Mouse (Mus musculus) neural tube, embryonic 11.5 days (tissue): Measurements from ENCODE around the gene Cnot2. TPM values are rescaled to one million over a fixed set of nuclear protein-coding genes. Genes with fewer than 3 reads are reported as not detected.
"Not testable (repeated sequence)": the region's sequence is repeated elsewhere in the genome, so short reads cannot be mapped to it uniquely, and the experiment has no call there.

Experiments
- ATAC-seq: fragments of 200-750 bp; cut with Nextera tagmentation; 2 replicates; pipeline ENCODE4 v1.8.0; 2017; ENCODE audit warnings: moderate number of reproducible peaks, mild to moderate bottlenecking, moderate TSS enrichment, moderate library complexity; ENCODE audit not compliant: insufficient read depth, low FRiP score, low TSS enrichment
- DNase-seq: peaks from one replicate; pipeline ENCODE4 v3.0.0-alpha.2; 2015; ENCODE audit warnings: low spot score
- H3K27ac ChIP-seq: fragments of 300-500 bp; sonication (generic); 2 replicates; pipeline ENCODE4 v1.5.1; 2014; ENCODE audit warnings: low read depth, mild to moderate bottlenecking, low read length
- H3K27me3 ChIP-seq: fragments of 300-500 bp; sonication (generic); 2 replicates; pipeline ENCODE4 v1.6.1; 2014; ENCODE audit warnings: mild to moderate bottlenecking, low read length, mixed read lengths; ENCODE audit not compliant: control insufficient read depth, insufficient read depth
- H3K36me3 ChIP-seq: fragments of 300-500 bp; sonication (generic); 2 replicates; pipeline ENCODE4 v1.6.1; 2014; ENCODE audit warnings: mild to moderate bottlenecking, low read length, moderate library complexity, mixed read lengths; ENCODE audit not compliant: control insufficient read depth, insufficient read depth
- H3K4me1 ChIP-seq: fragments of 300-500 bp; sonication (generic); 2 replicates; pipeline ENCODE4 v1.6.1; 2014; ENCODE audit warnings: low read length, mixed read lengths; ENCODE audit not compliant: control insufficient read depth, insufficient read depth
- H3K4me2 ChIP-seq: fragments of 300-500 bp; sonication (generic); 2 replicates; pipeline ENCODE4 v1.6.1; 2014; ENCODE audit warnings: low read depth, mild to moderate bottlenecking, moderate library complexity
- H3K4me3 ChIP-seq: fragments of 300-500 bp; sonication (generic); 2 replicates; pipeline ENCODE4 v1.5.1; 2014; ENCODE audit warnings: low read depth, low read length
- H3K9ac ChIP-seq: fragments of 300-500 bp; sonication (generic); 2 replicates; pipeline ENCODE4 v1.6.1; 2014; ENCODE audit warnings: mild to moderate bottlenecking, low read length
- H3K9me3 ChIP-seq: fragments of 300-500 bp; sonication (generic); 2 replicates; pipeline ENCODE4 v1.6.1; 2016; ENCODE audit warnings: low read length; ENCODE audit not compliant: control insufficient read depth
- WGBS: fragments of 180-500 bp; shearing (Covaris S2); extraction: QIAGEN DNeasy Blood & Tissue Kit; methylation state at CpG from one replicate; pipeline ENCODE4 v1.1.7; 2014; 5-methylcytosine and 5-hydroxymethylcytosine counted together
- polyA plus RNA-seq: library from polyadenylated mRNA; unstranded; fragments of >200 nt; fragmentation: Nextera tagmentation; extraction: Ambion mirVana; gene quantifications from 2 replicates; pipeline ENCODE4 v1.2.1, GENCODE M21; 2014

Cnot2 gene
- polyA plus RNA-seq, 1 experiment from 2014 or later, result 141 TPM

DNA sequence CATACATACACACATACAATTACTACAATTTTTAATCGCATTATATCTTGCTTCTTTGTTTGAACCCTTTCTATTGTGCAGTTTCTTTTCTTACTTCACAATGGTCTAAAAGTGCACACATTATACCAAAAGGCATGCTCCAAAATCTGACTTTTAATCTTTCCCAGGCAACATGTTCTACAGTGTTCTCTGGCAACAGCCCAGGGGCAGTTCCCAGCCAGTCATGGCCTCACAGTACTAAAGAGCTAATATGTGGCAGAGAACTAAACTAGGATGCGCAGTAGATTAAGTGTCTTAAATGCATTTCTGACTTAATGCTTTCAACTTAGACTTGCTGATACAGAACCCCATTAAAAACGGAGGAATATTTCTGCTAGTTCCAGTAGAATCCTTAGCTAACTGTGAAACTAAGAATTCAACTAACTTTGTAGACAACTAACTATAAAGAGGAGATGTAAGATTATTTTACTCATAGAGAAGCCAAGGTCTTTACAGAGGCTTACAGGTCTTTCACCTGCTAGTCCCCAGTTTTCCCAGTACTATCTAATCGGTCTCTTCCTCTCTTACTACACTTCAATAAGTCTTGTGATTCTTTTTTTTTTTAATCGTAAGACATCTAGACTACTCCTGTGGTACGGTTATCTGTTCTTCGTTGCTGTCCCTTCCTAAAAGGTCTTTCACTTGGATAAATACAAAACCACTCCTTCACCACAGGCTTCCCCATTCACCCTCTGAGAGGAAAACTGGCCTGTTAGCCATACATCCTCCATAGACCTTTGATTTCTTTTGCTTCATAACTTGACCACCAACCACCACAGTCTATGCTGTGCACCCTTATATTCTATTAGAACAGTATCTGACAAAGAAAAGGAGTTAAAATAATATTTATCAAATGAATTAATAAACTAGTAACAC, 13.6 kb downstream of the Cnot2 start:
- Histone ChIP-seq H3K27ac (no peak overlapping the region), H3K36me3 (no peaks in the 10 kb centered on the region), H3K4me3 (no peak overlapping the region), H3K9ac (no peak overlapping the region), H3K4me1 (no peaks in the 10 kb centered on the region), H3K27me3 (no peaks in the 10 kb centered on the region), H3K4me2 (no peak overlapping the region), H3K9me3 (no peaks in the 10 kb centered on the region)
- 88% methylated on average over 7 of the region's 7 CpGs for WGBS
- DNase-seq (no peak), ATAC-seq (no peak)

GRCm38 (mm10) chr10:116566492-116566891, 14.8 kb downstream of the Cnot2 start:
- H3K4me3 ChIP-seq, H3K9ac ChIP-seq, DNase-seq, H3K9me3 ChIP-seq, H3K4me2 ChIP-seq, H3K36me3 ChIP-seq, ATAC-seq, H3K27ac ChIP-seq, H3K27me3 ChIP-seq, H3K4me1 ChIP-seq: not testable (repeated sequence)
- WGBS, result 92% methylated on average over 4 of the region's 4 CpGs

- no peak overlapping the region for H3K9ac ChIP-seq
- H3K4me1 ChIP-seq, result no peaks in the 10 kb centered on the region
- no peaks in the 10 kb centered on the region for H3K27me3 ChIP-seq
- H3K4me2 ChIP-seq, result no peak overlapping the region
- H3K4me3 ChIP-seq, result no peak overlapping the region
- DNase-seq, result no peak
- no peak overlapping the region for H3K27ac ChIP-seq
- no peaks in the 10 kb centered on the region for H3K9me3 ChIP-seq
- ATAC-seq, result no peak
- H3K36me3 ChIP-seq, result no peaks in the 10 kb centered on the region
- WGBS, result 93% methylated on average over 14 of the region's 14 CpGs
Measured at GRCm38 (mm10) chr10:116564828-116565602, 16.3 kb downstream of the Cnot2 start.

DNA sequence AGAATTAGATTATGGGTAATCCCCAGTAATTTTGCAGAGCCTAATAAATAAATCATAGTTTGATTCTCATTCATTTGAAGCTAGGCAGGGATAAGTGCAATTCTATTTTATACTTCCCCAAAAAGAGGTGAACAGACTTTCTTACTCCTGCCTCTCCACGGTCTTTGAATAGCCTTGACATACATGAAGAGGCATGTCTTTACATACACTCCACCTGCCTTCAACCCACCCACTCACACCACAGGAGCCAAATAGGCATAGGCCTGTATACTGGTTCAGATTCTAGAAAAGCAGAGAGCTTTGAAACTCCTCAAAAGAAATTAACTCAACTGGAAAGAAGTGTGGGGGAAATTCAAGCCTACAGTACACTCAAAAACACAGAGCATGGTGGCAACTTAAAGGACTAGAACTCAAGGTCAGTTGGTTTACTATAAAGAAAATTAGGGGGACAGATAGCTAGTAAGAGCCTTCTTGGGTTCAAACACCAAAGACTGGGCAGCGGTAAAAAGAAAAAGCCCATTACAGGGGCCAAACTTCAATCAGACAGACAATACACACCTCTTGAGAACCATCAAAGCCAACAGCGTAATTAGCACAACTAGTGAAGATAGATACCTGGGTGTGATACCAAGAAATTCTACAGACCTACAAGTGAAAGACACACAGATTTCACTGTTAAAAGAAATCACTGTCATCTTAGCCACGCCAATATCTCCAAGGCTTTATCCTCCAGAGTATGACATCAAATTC, 18.4 kb downstream of the Cnot2 start:
- Histone ChIP-seq H3K27me3 (no peaks in the 10 kb centered on the region), H3K4me1 (no peaks in the 10 kb centered on the region), H3K36me3 (no peaks in the 10 kb centered on the region), H3K27ac (no peak overlapping the region), H3K9ac (no peak overlapping the region), H3K4me2 (no peak overlapping the region), H3K4me3 (no peak overlapping the region), H3K9me3 (no peaks in the 10 kb centered on the region)
- DNase-seq, result no peak
- ATAC-seq, result no peak
- 75% methylated on average over 4 of the region's 4 CpGs for WGBS

DNA sequence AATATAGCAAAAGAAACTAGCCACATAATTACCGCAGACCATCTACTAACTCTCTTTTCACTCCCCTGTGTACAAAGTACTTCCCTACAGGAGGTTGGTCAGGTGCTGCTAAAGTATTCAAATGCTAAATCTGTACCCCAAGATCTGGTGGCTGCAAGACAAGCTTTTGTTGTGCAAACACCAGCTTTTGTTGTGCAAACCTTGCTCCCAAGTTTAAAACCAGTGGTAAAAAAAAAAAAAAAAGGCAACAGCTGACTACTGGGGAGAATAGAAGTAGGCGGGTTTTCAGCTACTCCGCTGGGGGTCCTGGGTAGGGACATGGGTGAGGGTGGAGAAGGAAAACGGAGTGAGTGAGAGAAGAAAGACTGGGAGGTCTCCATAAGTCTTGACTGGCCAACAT, 19.1 kb downstream of the Cnot2 start:
- no peaks in the 10 kb centered on the region for H3K4me1 ChIP-seq
- H3K36me3 ChIP-seq, result no peaks in the 10 kb centered on the region
- no peaks in the 10 kb centered on the region for H3K27me3 ChIP-seq
- no peak for DNase-seq
- H3K27ac ChIP-seq, result no peak overlapping the region
- no peak for ATAC-seq
- no peak overlapping the region for H3K4me3 ChIP-seq
- no peak overlapping the region for H3K9ac ChIP-seq
- WGBS, result 34% methylated on average over 4 of the region's 4 CpGs
- no peak overlapping the region for H3K4me2 ChIP-seq
- no peaks in the 10 kb centered on the region for H3K9me3 ChIP-seq

DNA sequence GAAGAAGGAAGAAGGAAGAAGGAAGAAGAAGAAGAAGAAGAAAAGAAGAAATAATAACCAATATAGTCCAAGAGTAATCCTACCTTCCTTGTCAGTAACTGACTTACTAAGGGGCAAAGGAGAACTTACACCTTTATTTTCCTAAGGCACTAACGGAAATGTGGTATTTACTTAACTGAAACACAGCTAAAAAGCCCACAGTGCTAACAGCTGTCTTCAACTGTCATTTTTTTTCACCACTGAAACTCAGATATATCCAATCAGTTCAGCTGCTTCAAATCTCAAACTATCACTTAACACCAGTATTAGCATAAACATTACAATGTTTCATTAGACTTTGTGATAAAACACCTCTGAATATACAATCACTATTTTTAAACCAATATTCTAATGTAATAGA, 22.1 kb downstream of the Cnot2 start:
- H3K9ac ChIP-seq, result no peak overlapping the region
- 0 out of 2 replicates have a peak, but pooled peaks cover 2% of the 10 kb centered on the region for H3K9me3 ChIP-seq
- WGBS, result 83% methylated on average over 1 of the region's 1 CpGs
- H3K4me3 ChIP-seq, result no peak overlapping the region
- H3K36me3 ChIP-seq, result no peaks in the 10 kb centered on the region
- DNase-seq (no peak), ATAC-seq (no peak)
- no peak overlapping the region for H3K4me2 ChIP-seq
- no peaks in the 10 kb centered on the region for H3K4me1 ChIP-seq
- no peak overlapping the region for H3K27ac ChIP-seq
- no peaks in the 10 kb centered on the region for H3K27me3 ChIP-seq

GRCm38 (mm10) chr10:116557166-116557565, 24.1 kb downstream of the Cnot2 start:
- Histone ChIP-seq H3K4me1 (no peaks in the 10 kb centered on the region), H3K4me2 (no peak overlapping the region), H3K27ac (no peak overlapping the region), H3K9me3 (0 out of 2 replicates have a peak, but pooled peaks cover 2% of the 10 kb centered on the region), H3K36me3 (no peaks in the 10 kb centered on the region), H3K27me3 (no peaks in the 10 kb centered on the region), H3K4me3 (no peak overlapping the region), H3K9ac (no peak overlapping the region)
- WGBS, result 95% methylated on average over 1 of the region's 1 CpGs
- DNase-seq (no peak), ATAC-seq (no peak)

- Histone ChIP-seq H3K27ac (no peak overlapping the region), H3K4me3 (no peak overlapping the region), H3K4me2 (no peak overlapping the region), H3K27me3 (no peaks in the 10 kb centered on the region), H3K4me1 (no peaks in the 10 kb centered on the region), H3K36me3 (no peaks in the 10 kb centered on the region), H3K9ac (no peak overlapping the region), H3K9me3 (0 out of 2 replicates have a peak, but pooled peaks cover 2% of the 10 kb centered on the region)
- ATAC-seq, result no peak
- DNase-seq, result no peak
- WGBS, result 74% methylated on average over 2 of the region's 2 CpGs
Measured at GRCm38 (mm10) chr10:116554434-116554833, 26.9 kb downstream of the Cnot2 start.
